Mouse (Mus musculus): ENCODE measurements around the gene Pard3b.

DNA sequence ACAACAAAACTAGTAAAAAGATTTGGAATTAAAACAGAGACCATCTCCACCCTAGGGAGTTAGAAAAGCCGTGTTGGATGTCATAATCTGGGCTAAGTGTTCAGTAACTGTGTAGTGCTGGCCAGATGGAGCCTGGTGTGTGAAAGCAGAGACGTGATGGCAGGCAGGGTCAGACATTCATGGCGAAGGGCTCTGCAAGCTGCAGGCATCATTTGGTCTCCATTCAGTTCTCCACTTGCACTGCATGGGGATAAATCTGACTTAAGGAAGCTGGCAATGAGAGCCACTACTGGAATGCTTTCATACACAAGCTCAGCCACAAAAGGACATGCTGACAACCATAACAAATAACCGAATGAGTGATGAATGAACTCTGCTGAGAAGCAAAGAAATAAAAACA is 265.4 kb downstream of the Pard3b start:
- TF ChIP-seq GATA1 (IDR thresholded peaks at IDR 0.05; ENCODE audit: borderline replicate concordance, low read length), result no peak
- TF ChIP-seq FLI1 (IDR thresholded peaks at IDR 0.05; ENCODE audit: low read length), result no peak

All from megakaryocyte, embryonic 14.5 days (primary cell).